Mouse (Mus musculus): ENCODE measurements at regions not wholly inside any gene's neighbourhood (a gene's known extent, or its start where the extent isn't known, plus 50 kb on each side); places are given as distances from the start of the nearest gene placed in this dataset.

DNA sequence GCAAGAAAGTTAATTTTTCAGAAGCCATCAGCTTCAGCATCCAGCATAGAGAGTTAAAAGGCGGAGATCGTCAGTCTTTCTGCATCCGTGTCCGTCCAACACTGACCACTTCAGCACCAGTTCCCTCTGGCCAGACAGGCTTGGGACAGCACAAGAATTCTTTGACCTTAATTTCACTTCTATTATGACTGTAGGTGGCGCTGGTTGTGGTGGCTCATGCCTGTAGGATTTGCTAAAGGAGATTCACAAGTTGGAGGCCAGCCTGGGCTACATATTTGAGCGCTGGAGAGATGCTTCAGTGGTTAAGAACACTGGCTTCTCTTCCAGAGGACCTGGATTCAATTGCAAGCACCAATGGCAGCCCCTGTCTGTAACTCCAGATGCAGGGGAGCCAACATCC, 66.0 kb downstream of the Amer2 start:
- ATAC-seq (ENCODE audit: extremely low read depth, insufficient number of reproducible peaks, low FRiP score, poor library complexity, severe bottlenecking): no peak

DNA sequence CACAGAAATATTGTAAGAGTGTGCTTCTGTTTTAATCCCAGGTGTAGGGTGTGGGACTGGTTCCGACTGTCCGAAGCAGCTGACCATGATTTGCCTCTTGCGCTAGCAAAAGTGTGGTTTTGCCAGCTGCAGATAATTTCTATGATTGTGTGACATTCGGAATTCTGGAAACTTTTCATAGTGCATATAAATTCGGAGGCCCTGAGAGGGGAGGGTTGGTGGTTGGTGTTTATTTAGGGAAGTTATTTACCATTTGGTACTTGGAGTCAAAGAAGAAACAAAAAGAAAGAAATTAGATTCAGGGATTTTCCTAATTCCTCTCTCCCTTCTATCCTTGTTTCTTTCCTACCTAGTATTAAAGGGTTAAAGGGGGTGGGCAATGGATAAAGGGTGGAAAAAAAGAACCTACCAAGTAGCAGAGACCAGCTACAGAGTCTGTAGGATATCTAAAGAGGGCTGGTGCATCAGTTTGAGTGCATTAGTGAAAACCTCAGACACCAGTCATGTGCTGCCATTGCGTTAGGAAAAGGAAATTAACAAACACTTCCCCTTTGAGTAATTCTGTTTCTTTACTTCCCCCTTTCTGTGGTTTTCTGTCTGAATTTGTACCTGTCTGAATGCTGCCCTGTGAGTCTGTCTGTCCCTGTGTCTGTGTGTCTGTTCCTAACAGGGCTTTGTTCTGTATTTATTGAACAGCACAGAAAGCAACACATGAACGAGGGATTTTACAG, 70.9 kb downstream of the Amer2 start:
- ATAC-seq (ENCODE audit: extremely low read depth, insufficient number of reproducible peaks, low FRiP score, poor library complexity, severe bottlenecking): peak; percentile 92

DNA sequence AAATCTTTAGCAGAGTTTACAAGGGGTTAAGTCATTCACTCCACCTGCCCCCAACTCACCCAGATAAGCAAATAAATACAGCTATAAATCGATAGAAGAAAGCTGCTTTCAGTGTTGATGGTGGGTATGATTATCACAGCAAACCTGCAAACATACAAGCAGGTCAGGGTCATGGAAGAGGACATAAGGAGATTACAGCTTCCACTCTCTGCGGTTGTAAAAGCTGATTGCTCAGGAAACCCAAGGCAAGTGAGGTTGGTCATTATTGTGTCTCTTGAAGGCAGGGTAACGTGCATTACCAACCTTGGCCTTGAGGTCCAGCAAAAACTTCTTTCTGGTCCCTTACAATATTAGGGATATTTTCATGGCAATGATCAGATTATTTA, 71.5 kb downstream of the Amer2 start:
- no peak for ATAC-seq (ENCODE audit: extremely low read depth, insufficient number of reproducible peaks, low FRiP score, poor library complexity, severe bottlenecking)

DNA sequence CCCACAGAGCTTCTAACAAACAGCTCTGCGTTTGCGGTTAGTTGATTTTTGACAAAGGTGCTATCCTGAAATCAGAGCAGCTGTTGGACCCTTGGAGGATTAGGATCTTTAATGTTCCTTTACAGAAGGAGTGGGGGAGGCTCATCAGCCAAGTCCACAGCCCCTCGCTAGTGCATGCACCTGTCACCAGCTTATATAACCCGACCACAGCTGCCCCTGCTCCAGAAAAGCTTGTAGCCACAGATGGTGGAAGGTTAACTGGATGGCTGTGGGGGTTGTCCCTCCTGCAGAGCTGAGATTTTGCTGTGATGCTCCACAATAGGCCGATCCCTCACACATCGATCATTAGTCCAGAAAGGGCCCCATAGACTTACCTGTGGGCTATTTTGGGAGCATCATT, 73.0 kb downstream of the Amer2 start:
- no peak for ATAC-seq (ENCODE audit: extremely low read depth, insufficient number of reproducible peaks, low FRiP score, poor library complexity, severe bottlenecking)

DNA sequence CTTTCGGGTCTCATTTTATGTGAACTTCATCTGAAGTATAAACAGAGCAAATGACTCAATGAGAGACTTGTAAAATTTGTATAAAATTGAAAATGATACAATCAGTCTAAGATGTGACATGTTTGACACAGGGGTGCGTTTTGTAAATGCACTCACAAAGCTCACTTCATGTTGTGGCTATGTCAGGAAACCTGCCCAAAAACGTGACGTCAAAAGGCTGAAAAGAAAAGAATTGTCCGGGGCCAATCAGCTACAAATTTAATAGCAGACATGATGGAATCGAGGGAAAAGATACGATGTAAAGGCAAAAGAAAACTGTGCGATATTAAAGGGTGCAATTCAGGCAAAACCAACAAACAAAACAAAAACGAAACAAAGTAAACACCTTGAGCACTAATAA, 78.2 kb downstream of the Amer2 start:
- no peak for ATAC-seq (ENCODE audit: extremely low read depth, insufficient number of reproducible peaks, low FRiP score, poor library complexity, severe bottlenecking)

DNA sequence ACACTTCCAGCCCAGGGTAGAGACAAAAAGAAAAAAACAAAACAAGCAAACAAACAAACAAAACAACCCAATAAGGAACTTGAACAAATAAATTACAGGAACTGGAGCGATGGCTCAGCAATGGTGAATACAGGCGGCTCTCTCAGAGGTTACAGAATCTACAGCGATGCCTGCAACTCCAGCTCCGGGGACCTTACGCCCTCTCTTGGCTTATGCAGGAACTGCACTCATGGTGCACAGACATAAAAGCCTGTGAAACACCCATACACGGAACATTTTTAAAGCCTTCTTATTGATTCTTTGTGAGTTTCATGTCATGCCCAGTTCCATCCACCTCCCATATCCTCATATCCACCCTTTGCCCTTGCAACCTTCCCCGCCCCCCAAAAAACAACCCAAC, 78.6 kb downstream of the Amer2 start:
- peak; percentile 90 for ATAC-seq (ENCODE audit: extremely low read depth, insufficient number of reproducible peaks, low FRiP score, poor library complexity, severe bottlenecking)

DNA sequence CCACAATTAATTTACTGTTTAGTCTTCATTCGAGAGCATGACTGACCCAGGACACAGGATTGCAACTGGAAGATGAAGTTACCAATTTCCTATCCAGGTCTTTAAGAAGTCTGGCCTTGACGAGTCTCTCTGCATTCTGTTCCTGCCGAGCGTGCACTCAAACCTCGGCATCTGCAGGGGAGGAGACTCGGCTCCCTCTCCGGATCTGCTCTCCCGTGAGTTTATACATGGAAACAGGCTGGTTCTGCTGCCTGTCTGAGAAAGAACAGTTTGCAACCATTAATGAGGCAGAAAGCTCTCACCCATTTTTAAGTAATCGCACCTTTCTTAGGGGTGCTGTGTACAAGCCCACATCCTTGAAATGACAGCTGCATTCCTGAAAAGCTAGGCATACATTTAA, 83.7 kb downstream of the Amer2 start:
- no peak for ATAC-seq (ENCODE audit: extremely low read depth, insufficient number of reproducible peaks, low FRiP score, poor library complexity, severe bottlenecking)

DNA sequence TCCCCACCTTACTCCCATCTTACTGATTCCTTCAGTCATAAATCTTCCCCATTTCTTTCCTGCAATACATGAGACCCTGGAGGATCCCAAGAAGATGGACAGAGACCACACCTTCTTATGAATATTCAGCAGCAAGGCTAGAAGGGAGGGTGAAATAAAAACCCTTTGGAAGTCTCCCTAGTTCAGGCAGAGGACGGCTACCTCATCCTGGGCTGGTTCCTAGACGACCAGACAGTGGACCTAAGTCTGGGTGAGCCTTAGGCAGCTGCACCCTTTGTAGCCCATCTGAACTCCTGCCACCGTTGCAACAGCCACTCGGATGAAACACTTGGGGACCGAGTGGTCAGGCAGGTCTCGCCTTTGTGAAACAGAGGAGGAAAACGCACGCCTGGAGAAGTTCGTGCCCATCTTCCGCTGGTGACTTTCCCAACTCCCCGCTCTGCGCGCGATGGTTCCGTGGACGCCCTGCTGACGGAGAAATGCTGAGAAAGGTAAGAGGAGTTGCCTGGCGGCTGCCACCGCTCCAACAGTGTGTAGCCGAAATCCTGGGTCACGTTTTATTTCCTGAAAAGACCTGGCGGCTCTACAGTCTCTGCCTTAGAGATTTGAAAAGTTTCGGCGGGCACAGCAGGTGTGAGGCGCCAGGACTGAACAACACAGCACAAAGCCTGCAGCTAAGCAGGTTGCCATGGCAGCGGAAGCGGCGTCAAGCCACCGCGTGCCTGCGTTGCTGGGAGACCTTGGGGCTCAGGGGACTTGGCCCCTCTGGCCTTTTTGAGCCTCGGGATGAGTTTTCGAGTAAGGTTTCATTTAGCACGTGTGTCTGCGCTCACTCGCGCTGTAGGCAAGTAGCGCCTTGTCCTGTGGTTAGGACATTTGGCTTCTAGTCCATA, 112.2 kb downstream of the Amer2 start:
- ATAC-seq (ENCODE audit: extremely low read depth, insufficient number of reproducible peaks, low FRiP score, poor library complexity, severe bottlenecking): 0 out of 2 replicates have a peak, but pooled peaks have one; percentile 38

DNA sequence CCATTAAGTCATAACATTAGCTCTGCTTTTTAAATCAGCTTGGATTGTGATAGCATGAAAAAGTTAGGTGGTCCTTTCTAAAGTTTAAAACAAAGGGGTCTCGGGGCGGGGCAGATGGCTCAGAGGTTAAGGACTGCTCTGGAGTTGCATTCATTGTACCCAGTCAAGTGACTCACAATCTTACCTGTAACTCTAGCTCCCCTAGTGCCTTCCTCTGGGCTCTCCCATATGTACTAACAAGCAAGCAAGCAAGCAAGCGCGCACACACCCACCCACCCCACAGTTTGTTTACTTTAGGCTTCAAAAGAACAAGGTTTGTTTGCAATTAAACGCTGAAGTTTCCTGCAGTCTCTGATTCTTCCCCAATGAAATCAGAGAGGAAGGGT, 112.8 kb downstream of the Amer2 start:
- ATAC-seq (ENCODE audit: extremely low read depth, insufficient number of reproducible peaks, low FRiP score, poor library complexity, severe bottlenecking): no peak

DNA sequence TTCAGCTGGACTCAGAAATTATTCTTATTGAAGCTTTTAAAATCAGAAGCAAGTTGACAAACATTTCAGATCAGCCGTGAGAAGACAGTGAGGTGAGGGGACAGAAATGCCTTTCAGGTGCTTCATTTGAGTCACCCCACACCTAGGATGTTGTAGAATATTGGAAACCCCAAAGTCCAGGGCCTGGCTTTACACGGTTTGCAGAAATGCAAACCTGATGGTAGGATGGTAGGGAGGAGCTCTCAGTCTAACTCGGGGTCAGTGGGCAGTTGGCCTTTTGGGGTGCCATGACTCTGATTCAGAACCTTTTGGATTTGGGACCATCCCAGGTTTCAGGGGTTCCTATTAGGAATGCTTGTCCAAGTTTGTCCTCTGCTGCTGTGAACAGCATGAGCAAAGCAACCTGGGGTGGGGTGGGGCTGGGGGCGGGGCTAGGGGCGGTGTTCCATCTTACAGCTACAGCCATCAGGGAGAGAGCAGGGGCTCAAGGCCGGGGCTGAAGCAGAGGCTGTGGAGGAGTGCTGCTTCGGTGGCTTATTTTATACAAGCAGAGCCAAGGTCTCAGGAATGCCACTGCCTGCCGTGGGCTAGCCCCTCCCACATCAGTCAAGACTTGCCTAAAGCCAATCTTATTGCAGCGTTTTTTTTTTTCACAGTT, 113.3 kb downstream of the Amer2 start:
- ATAC-seq (ENCODE audit: extremely low read depth, insufficient number of reproducible peaks, low FRiP score, poor library complexity, severe bottlenecking): no peak

DNA sequence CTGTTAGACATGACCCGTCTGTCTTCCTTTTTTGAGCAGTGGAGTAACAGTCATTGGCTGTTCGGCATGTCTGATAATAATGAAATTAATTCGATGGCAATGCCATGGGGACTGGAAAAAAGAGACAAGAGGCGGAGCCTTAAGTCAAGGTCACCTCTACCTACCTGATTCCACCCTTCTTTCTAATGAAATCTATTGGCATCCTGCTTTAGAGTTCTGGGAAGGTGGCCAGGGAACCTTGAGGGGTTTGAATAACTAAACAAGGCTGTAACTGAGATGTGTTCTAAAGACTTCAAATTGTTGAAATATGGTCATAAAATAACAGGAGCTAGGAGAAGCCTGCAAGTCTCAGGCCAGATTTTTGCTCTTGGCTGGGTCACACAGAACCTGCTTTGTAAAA, 116.1 kb downstream of the Amer2 start:
- ATAC-seq (ENCODE audit: extremely low read depth, insufficient number of reproducible peaks, low FRiP score, poor library complexity, severe bottlenecking): no peak

DNA sequence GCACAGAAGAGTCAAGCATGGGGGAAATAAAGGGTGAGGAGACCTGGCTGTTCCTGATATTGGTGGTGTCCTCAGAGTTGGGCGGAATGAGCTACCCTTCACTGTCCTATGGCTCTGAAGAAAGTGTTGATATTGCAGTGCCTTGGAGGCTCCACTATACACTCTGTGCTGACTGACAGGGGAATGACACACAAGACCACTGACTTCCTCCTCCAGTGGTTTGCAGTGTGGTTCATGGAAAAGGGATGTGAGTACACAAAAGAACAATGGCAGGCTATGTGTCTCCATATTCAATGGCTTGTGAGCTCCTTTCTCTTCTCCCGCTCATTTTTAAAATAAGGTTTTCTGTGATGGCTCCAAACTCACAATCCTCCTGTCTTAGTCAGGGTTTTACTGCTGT, 117.8 kb downstream of the Amer2 start:
- ATAC-seq (ENCODE audit: extremely low read depth, insufficient number of reproducible peaks, low FRiP score, poor library complexity, severe bottlenecking): no peak

DNA sequence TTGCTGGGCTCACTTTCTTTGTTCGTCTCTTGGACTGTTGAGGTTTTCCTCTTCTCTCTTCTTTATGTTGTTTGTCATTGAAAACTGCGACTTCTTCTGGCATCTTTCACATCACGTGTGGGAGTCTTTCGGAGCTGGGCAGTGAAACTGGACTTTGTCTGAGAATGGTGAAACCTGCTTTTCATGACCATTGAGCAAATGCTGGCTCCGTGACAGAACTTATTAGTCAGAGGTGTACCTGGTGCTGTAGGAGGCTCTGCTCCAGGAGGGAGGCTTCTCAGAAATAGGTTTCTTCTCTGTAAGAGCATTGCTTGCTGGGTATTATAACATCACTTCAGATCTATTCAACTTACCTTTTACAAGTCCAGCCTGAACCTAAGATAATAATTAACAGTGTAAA, 122.4 kb downstream of the Amer2 start:
- ATAC-seq (ENCODE audit: extremely low read depth, insufficient number of reproducible peaks, low FRiP score, poor library complexity, severe bottlenecking): no peak

DNA sequence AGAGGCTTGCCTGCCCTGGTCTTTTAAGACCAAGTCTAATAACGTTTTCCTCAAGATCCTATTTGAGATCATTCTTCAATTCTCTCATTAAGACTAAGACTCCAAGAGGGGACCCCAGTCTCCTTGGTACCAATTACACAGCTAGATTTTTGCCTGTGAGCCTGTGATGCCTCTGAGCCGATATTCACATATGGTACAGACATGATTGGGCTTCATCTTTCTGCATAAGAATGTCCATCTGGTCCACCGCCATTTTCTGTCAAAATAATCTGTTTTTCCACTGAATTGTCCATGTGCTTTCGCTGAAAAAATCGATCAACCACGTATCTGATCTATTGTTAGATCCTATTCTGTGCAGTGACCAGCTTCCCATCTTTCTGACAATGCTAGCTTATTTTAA, 129.5 kb downstream of the Amer2 start:
- no peak for ATAC-seq (ENCODE audit: extremely low read depth, insufficient number of reproducible peaks, low FRiP score, poor library complexity, severe bottlenecking)

DNA sequence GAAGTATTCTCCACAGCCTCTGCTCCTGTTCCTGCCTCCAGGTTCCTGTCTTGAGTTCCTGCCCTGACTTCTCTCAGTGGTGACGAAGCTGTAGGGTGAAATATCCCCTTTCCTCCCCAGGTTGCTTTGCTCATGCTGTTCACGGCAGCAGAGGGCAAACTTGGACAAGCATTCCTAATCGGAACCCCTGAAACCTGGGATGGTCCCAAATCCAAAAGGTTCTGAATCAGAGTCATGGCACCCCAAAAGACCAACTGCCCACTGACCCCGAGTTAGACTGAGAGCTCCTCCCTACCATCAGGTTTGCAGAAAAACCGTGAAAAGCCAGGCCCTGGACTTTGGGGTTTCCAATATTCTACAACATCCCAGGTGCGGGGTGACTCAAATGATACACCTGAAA, 128.7 kb upstream of the Spata13 start:
- ATAC-seq (ENCODE audit: extremely low read depth, insufficient number of reproducible peaks, low FRiP score, poor library complexity, severe bottlenecking): no peak

DNA sequence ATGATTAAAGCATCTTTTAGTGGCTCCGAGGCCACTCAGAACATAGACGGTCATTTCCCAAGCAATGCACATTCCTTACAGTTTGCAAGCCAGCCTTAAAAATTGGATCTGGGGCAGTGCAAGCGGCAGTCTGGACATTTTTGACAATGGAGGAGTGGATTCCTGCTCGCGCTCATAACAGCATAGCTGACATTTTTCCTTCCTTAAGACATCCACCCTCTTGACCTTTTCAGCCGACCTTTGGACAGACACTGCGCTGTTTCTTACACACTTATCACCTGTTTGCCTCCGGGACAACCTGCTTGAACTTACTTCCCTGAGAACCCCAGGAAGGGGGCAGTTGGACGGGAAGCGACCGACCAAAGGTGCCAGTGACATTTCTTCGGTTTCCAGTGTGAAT, 127.5 kb upstream of the Spata13 start:
- ATAC-seq (ENCODE audit: extremely low read depth, insufficient number of reproducible peaks, low FRiP score, poor library complexity, severe bottlenecking): no peak

DNA sequence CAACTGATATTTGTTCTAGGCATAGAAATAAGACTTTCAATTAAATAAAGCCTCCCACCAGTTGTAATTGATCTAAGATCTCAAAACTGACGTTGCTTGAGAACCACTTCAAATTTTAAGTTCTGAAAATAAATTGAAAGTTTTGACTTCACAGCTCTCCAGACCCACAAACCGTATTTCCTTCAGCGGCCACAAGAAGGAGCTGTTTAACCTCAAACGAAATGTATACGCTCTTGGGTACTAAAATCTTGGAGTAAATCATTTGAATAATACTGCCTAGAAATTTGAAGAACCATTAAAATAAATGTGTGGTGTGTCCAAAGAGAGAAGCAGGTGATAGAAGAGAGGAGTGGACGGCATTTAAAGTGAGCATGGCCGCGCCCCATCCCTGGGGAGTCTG, 120.2 kb upstream of the Spata13 start:
- ATAC-seq (ENCODE audit: extremely low read depth, insufficient number of reproducible peaks, low FRiP score, poor library complexity, severe bottlenecking): peak; percentile 61; the same call in 1 of the 2 replicates

DNA sequence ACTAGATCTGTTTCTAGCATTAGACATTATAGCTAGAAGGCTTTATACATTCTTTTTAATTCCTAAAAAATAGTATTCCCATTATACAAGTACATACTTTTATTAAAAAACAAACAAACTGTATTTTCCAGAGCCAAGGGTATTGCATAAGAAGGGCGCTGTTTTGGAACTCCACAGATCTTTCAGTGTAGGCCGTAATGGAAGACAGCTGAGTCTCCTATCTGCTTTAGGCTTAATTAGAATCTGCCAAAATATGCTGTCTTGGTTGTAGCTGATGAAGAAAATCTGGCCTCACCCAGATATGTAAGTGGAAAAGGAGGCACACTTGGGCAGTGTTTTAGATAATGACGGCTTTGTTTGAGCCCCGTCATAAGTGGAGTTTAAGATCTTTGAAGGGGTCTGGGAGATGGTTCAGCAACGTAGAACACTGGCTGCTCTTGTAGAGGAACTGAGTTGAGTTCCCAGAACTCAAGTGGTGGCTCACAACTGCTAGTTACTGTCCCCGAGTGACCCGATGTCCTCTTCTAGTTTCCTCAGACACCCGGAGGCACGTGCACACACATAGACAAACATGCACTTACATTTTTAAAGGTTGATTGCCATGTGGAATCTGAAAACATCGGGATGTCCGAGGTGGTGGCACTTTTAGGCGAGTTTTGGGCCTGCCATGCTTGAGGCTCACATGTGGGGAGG, 118.6 kb upstream of the Spata13 start:
- ATAC-seq (ENCODE audit: extremely low read depth, insufficient number of reproducible peaks, low FRiP score, poor library complexity, severe bottlenecking): no peak

DNA sequence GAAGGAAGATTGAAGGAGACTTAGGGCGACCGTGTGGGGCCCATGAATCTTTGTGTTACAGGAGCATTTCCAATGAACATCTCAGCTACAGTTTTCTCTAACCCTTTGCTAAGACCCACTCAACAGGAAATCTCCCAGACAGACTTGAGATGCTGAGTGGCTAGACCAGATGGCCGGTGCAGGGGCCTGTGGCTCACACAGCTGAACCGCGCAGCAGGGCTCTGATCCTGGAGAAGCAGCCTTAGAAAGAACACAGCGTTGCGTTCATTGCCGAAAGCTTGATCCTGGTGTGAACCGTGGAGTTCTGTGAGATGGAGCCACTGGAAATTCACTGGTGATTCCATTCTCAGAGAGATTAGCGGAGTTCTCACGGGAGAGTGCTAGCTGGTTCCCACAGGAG, 115.9 kb upstream of the Spata13 start:
- ATAC-seq (ENCODE audit: extremely low read depth, insufficient number of reproducible peaks, low FRiP score, poor library complexity, severe bottlenecking): no peak
